Mouse (Mus musculus): ENCODE results near the gene Pth1r.
A peak's percentile ranks its signal among the peaks of the same experiment; 100 is the strongest.
"Not testable (repeated sequence)": the region's sequence is repeated elsewhere in the genome, so short reads cannot be mapped to it uniquely, and the experiment has no call there.

Pth1r gene

GRCm38 (mm10) chr9:110711996-110712395, 34.9 kb downstream of the Pth1r start:
- no peak for DNase-seq

GRCm38 (mm10) chr9:110711532-110711931, 35.4 kb downstream of the Pth1r start:
- DNase-seq = no peak

GRCm38 (mm10) chr9:110709640-110710258, 37.2 kb downstream of the Pth1r start:
- DNase-seq = peak; percentile 86

- no peak for DNase-seq
These were observed 40.2 kb downstream of the Pth1r start for GRCm38 (mm10) chr9:110706784-110707183.

GRCm38 (mm10) chr9:110703951-110704350, 43.0 kb downstream of the Pth1r start:
- no peak for DNase-seq

- DNase-seq = no peak
These were observed 44.1 kb downstream of the Pth1r start for GRCm38 (mm10) chr9:110702848-110703247.

- DNase-seq = no peak
These were observed 45.6 kb downstream of the Pth1r start for GRCm38 (mm10) chr9:110701114-110702032.

GRCm38 (mm10) chr9:110699574-110699973, 47.4 kb downstream of the Pth1r start:
- DNase-seq = no peak

GRCm38 (mm10) chr9:110697465-110697864, 49.5 kb downstream of the Pth1r start:
- no peak for DNase-seq

GRCm38 (mm10) chr9:110696427-110696826, 50.5 kb downstream of the Pth1r start:
- DNase-seq = no peak

GRCm38 (mm10) chr9:110695165-110695755, 51.7 kb downstream of the Pth1r start:
- no peak for DNase-seq

- no peak for DNase-seq
These were observed 57.6 kb downstream of the Pth1r start for GRCm38 (mm10) chr9:110689261-110689779.

GRCm38 (mm10) chr9:110687846-110688245, 59.1 kb downstream of the Pth1r start:
- DNase-seq = peak; percentile 63

GRCm38 (mm10) chr9:110687061-110687460, 59.9 kb downstream of the Pth1r start:
- no peak for DNase-seq

- no peak for DNase-seq
These were observed 60.5 kb downstream of the Pth1r start for GRCm38 (mm10) chr9:110686472-110686871.

GRCm38 (mm10) chr9:110685591-110685990, 61.4 kb downstream of the Pth1r start:
- DNase-seq = no peak

- DNase-seq = peak; percentile 68
These were observed 61.8 kb downstream of the Pth1r start for GRCm38 (mm10) chr9:110685187-110685586.

- DNase-seq = peak; percentile 93
These were observed 62.7 kb downstream of the Pth1r start for GRCm38 (mm10) chr9:110684100-110684831.

- no peak for DNase-seq
These were observed 63.3 kb downstream of the Pth1r start for GRCm38 (mm10) chr9:110683574-110684099.

- not testable (repeated sequence) for DNase-seq
These were observed 64.2 kb downstream of the Pth1r start for GRCm38 (mm10) chr9:110682697-110683096.

GRCm38 (mm10) chr9:110682255-110682654, 64.7 kb downstream of the Pth1r start:
- no peak for DNase-seq

- no peak for DNase-seq
These were observed 65.1 kb downstream of the Pth1r start for GRCm38 (mm10) chr9:110681817-110682216.
